Comparison of ENCODE assay signal across 11 mouse cellular contexts in genomic region chr14:104203239-104203986, GRCm38 (mm10).
A peak's percentile ranks its signal among the peaks of the same experiment; 100 is the strongest.
DNase-seq lines count a peak whose midpoint lies in the region; ATAC-seq and TF ChIP-seq lines count a peak whose summit lies in the region.
"Had no signal": no experiment of that assay in that cellular context is flagged by ENCODE, and none has a peak within 500 bp of the region (broad histone marks: within the 10 kb centered on the region; RNA-seq: fewer than 3 reads in every experiment).

No protein-coding gene starts in this region.

- no peak for TF ChIP-seq CTCF in MEL (IDR thresholded peaks at IDR 0.05 in 2 of 3, conservative IDR thresholded peaks at IDR 0.05 in 1 of 3; ENCODE audit: control insufficient read depth in 1 of 3, insufficient read depth in 1 of 3, low read depth in 2 of 3, low read length in 3 of 3, poor library complexity in 1 of 3, severe bottlenecking in 1 of 3)

- H3K79me2 ChIP-seq in MEL (ENCODE audit: control insufficient read depth, insufficient read depth, low read length, poor library complexity) = no peaks in the 10 kb centered on the region

- no peaks in the 10 kb centered on the region for H3K27me3 ChIP-seq in kidney, embryonic 14.5 days (ENCODE audit: control insufficient read depth, insufficient read depth, low read length)
- no peaks in the 10 kb centered on the region for H3K27me3 ChIP-seq in kidney, embryonic 15.5 days
- H3K27me3 ChIP-seq in MEL (ENCODE audit: control insufficient read depth in 1 of 2, insufficient read depth in 2 of 2, low read length in 2 of 2) = no peaks in the 10 kb centered on the region
- H3K27me3 ChIP-seq: forebrain, embryonic 12.5 days had no signal

- no peak overlapping the region for H3K4me2 ChIP-seq in kidney, embryonic 14.5 days (replicated peaks; ENCODE audit: low read depth, low read length)
- H3K4me2 ChIP-seq in kidney, embryonic 15.5 days = no peak overlapping the region
- H3K4me2 ChIP-seq: forebrain, embryonic 12.5 days had no signal

- DNase-seq in MEL (ENCODE audit: low read depth, low spot score) = peak; percentile 5
- peak; percentile 33 to 37 for DNase-seq in kidney, postnatal 4 days
- DNase-seq in left cerebral cortex, adult 18-20 months (ENCODE audit: low spot score in 2 of 2) = no peak
- DNase-seq in frontal cortex, postnatal 14 days (ENCODE audit: low spot score in 2 of 2) = no peak
- DNase-seq in thymus, postnatal 10 days (ENCODE audit: low spot score in 2 of 2) = no peak
- DNase-seq: cerebellum, adult 18-20 months; layer of hippocampus, adult 9-11 months had no signal

- peak; percentile 39; the same call in 1 of the 2 replicates for ATAC-seq in kidney, embryonic 14.5 days (ENCODE audit: low FRiP score, low TSS enrichment)
- no peak for ATAC-seq in kidney, embryonic 15.5 days (replicated peaks; ENCODE audit: low FRiP score)
- peak; percentile 78 for ATAC-seq in common myeloid progenitor, adult 5-6 weeks (replicated peaks; ENCODE audit: low read depth, poor library complexity, severe bottlenecking)

- TF ChIP-seq EP300 in MEL (IDR thresholded peaks at IDR 0.05; ENCODE audit: low read depth in 1 of 2, low read length in 2 of 2) = no peak

- WGBS in kidney, embryonic 14.5 days = 68% methylated on average over 17 of the region's 17 CpGs
- 67% methylated on average over 17 of the region's 17 CpGs for WGBS in kidney, embryonic 15.5 days

- no peaks in the 10 kb centered on the region for H3K9me3 ChIP-seq in kidney, embryonic 14.5 days (ENCODE audit: control insufficient read depth, low read length)
- H3K9me3 ChIP-seq in kidney, embryonic 15.5 days (replicated peaks) = no peaks in the 10 kb centered on the region
- H3K9me3 ChIP-seq in MEL (replicated peaks; ENCODE audit: insufficient read depth, low read length) = no peaks in the 10 kb centered on the region
- H3K9me3 ChIP-seq: forebrain, embryonic 12.5 days had no signal

- H3K36me3 ChIP-seq in kidney, embryonic 14.5 days (ENCODE audit: control insufficient read depth, insufficient read depth, low read length) = no peaks in the 10 kb centered on the region
- H3K36me3 ChIP-seq in kidney, embryonic 15.5 days = no peaks in the 10 kb centered on the region
- H3K36me3 ChIP-seq in MEL (ENCODE audit: control insufficient read depth in 1 of 2, insufficient read depth in 2 of 2, low read length in 2 of 2) = no peaks in the 10 kb centered on the region
- H3K36me3 ChIP-seq: forebrain, embryonic 12.5 days had no signal

- no peak for TF ChIP-seq RAD21 in MEL (IDR thresholded peaks at IDR 0.05; ENCODE audit: low read depth, low read length)

- TF ChIP-seq POLR2A in MEL (IDR thresholded peaks at IDR 0.05; ENCODE audit: control insufficient read depth in 1 of 2, insufficient read depth in 1 of 2, low read depth in 1 of 2, low read length in 2 of 2, poor library complexity in 1 of 2) = no peak

- no peaks in the 10 kb centered on the region for H3K4me1 ChIP-seq in kidney, embryonic 14.5 days (ENCODE audit: control insufficient read depth, insufficient read depth, low read length)
- H3K4me1 ChIP-seq in kidney, embryonic 15.5 days = no peaks in the 10 kb centered on the region
- H3K4me1 ChIP-seq in MEL (ENCODE audit: control insufficient read depth in 1 of 2, insufficient read depth in 2 of 2, low read length in 2 of 2) = no peaks in the 10 kb centered on the region
- H3K4me1 ChIP-seq: forebrain, embryonic 12.5 days had no signal

- H3K9ac ChIP-seq in kidney, embryonic 14.5 days (ENCODE audit: low read depth, low read length) = no peak overlapping the region
- H3K9ac ChIP-seq in kidney, embryonic 15.5 days = no peak overlapping the region
- H3K9ac ChIP-seq in MEL (ENCODE audit: control insufficient read depth, low read depth, low read length, poor library complexity, severe bottlenecking) = no peak overlapping the region
- H3K9ac ChIP-seq: forebrain, embryonic 12.5 days had no signal

- no peak overlapping the region for H3K4me3 ChIP-seq in kidney, embryonic 14.5 days (ENCODE audit: low read length)
- H3K4me3 ChIP-seq in kidney, embryonic 15.5 days (replicated peaks) = no peak overlapping the region
- no peak overlapping the region for H3K4me3 ChIP-seq in MEL (ENCODE audit: control insufficient read depth in 1 of 2, insufficient read depth in 1 of 2, low read depth in 2 of 2, low read length in 2 of 2)
- H3K4me3 ChIP-seq: forebrain, embryonic 12.5 days had no signal

- H3K27ac ChIP-seq in kidney, embryonic 14.5 days (ENCODE audit: low read depth, low read length) = no peak overlapping the region
- H3K27ac ChIP-seq in kidney, embryonic 15.5 days = no peak overlapping the region
- no peak overlapping the region for H3K27ac ChIP-seq in MEL (ENCODE audit: control insufficient read depth, low read depth, low read length)
- H3K27ac ChIP-seq: forebrain, embryonic 12.5 days had no signal

TF ChIP-seq in MEL, 35 proteins besides CTCF, POLR2A, EP300 and RAD21:
- TF ChIP-seq MYC (IDR thresholded peaks at IDR 0.05; ENCODE audit: low read depth, low read length) (no peak), ETS1 (IDR thresholded peaks at IDR 0.05; ENCODE audit: low read depth, low read length) (no peak), MXI1 (IDR thresholded peaks at IDR 0.05; ENCODE audit: low read depth, low read length) (no peak), MAZ (IDR thresholded peaks at IDR 0.05; ENCODE audit: low read depth, low read length) (no peak), MAX (IDR thresholded peaks at IDR 0.05; ENCODE audit: low read length) (no peak), E2F4 (IDR thresholded peaks at IDR 0.05; ENCODE audit: borderline replicate concordance, low read depth, low read length) (no peak), ZMIZ1 (IDR thresholded peaks at IDR 0.05; ENCODE audit: low read depth, low read length) (no peak), SMC3 (IDR thresholded peaks at IDR 0.05; ENCODE audit: low read depth, low read length) (no peak), ZNF384 (IDR thresholded peaks at IDR 0.05; ENCODE audit: low read depth, low read length) (no peak), JUND (IDR thresholded peaks at IDR 0.05; ENCODE audit: low read depth, low read length) (no peak), TBP (IDR thresholded peaks at IDR 0.05; ENCODE audit: low read depth, low read length) (no peak), MEF2A (IDR thresholded peaks at IDR 0.05; ENCODE audit: extremely low read depth, insufficient replicate concordance, low read depth, low read length, poor library complexity, severe bottlenecking) (no peak), HCFC1 (IDR thresholded peaks at IDR 0.05; ENCODE audit: low read depth, low read length) (no peak), GABPA (IDR thresholded peaks at IDR 0.05; ENCODE audit: low read depth, low read length) (no peak), MYB (IDR thresholded peaks at IDR 0.05; ENCODE audit: low read depth, low read length) (no peak)

Comparison
In these comparisons a context has a peak if more than half of its experiments do, and no peak if none do; other contexts are left out.
1. DNase-seq: peak in MEL (single experiment) and kidney, postnatal 4 days (2 of 2); none in left cerebral cortex, adult 18-20 months (0 of 2), frontal cortex, postnatal 14 days (0 of 2) and thymus, postnatal 10 days (0 of 2).